Mouse (Mus musculus) G1E (cell line): ENCODE results near the gene Defb25.

ENCODE experiments used
- CTCF ChIP-seq: IDR thresholded peaks from 2 replicates; pipeline ENCODE4 v1.5.1; 2012; ENCODE audit warnings: low read depth, low read length, inconsistent platforms, mixed read lengths
- GATA1 ChIP-seq: IDR thresholded peaks from 2 replicates; pipeline ENCODE4 v1.6.1; 2012; ENCODE audit warnings: borderline replicate concordance, low read length, inconsistent platforms, mixed read lengths
- GATA2 ChIP-seq: IDR thresholded peaks from 2 replicates; pipeline ENCODE4 v1.6.1; 2012; ENCODE audit warnings: low read depth, low read length, inconsistent platforms, borderline replicate concordance
- POLR2AphosphoS5 ChIP-seq: IDR thresholded peaks from 2 replicates; pipeline ENCODE4 v1.6.1; 2012; ENCODE audit warnings: low read depth, low read length, inconsistent platforms; ENCODE audit not compliant: insufficient replicate concordance
- TAL1 ChIP-seq: conservative IDR thresholded peaks from 2 replicates; pipeline ENCODE4 v1.6.1; 2012; ENCODE audit warnings: low read depth, low read length, inconsistent platforms, mixed read lengths

DNA sequence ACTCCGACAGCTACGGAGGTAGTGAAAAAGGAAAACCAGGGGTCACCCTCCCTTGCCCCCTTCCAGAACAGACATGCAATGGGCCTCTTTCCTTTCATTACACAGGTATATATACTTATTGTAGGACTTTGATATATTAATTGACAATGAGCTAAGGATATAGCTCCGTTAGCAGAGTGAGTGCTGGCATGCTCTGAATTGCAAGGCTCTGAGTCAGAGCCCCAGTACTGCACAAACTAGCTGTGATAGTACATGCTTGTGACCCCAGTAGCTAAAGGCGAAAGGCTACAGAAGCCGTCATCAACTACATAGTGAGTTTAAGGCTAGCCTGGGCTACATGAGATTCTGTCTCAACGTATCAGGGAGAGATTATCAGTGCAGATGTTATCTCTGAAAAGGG is 7.1 kb upstream of the Defb25 start:
- TF ChIP-seq CTCF (no peak), TAL1 (no peak), GATA1 (no peak), GATA2 (no peak), POLR2AphosphoS5 (no peak)
